Mouse (Mus musculus) lung, postnatal 0 days (tissue): ENCODE measurements at regions not wholly inside any gene's neighbourhood (a gene's known extent, or its start where the extent isn't known, plus 50 kb on each side); places are given as distances from the start of the nearest gene placed in this dataset.

Source experiments
- ATAC-seq: fragments of 200-750 bp; cut with Nextera tagmentation; 2 replicates; pipeline ENCODE4 v1.8.0; 2017; ENCODE audit warnings: moderate library complexity
- DNase-seq: peaks from one replicate; pipeline ENCODE4 v3.0.0-alpha.2; 2016; ENCODE audit warnings: low spot score
- H3K27ac ChIP-seq: fragments of 300-500 bp; sonication (generic); 2 replicates; pipeline ENCODE4 v1.5.1; 2014; ENCODE audit warnings: antibody characterized with exemption, mild to moderate bottlenecking, low read length, mixed read lengths
- H3K27me3 ChIP-seq: fragments of 300-500 bp; sonication (generic); replicated peaks from 2 replicates; pipeline ENCODE4 v1.6.1; 2014; ENCODE audit warnings: low read length, mixed read lengths; ENCODE audit not compliant: insufficient read depth
- H3K36me3 ChIP-seq: fragments of 300-500 bp; sonication (generic); 2 replicates; pipeline ENCODE4 v1.6.1; 2014; ENCODE audit warnings: low read length, mixed read lengths; ENCODE audit not compliant: insufficient read depth
- H3K4me1 ChIP-seq: fragments of 300-500 bp; sonication (generic); 2 replicates; pipeline ENCODE4 v1.6.1; 2014; ENCODE audit warnings: antibody characterized with exemption, low read depth, low read length, mixed read lengths; ENCODE audit not compliant: insufficient read depth
- H3K4me2 ChIP-seq: fragments of 300-500 bp; sonication (generic); replicated peaks from 2 replicates; pipeline ENCODE4 v1.6.1; 2014; ENCODE audit warnings: low read depth, mild to moderate bottlenecking, low read length, moderate library complexity, mixed read lengths
- H3K4me3 ChIP-seq: fragments of 300-500 bp; sonication (generic); 2 replicates; pipeline ENCODE4 v1.5.1; 2014; ENCODE audit warnings: low read depth, low read length
- H3K9ac ChIP-seq: fragments of 300-500 bp; sonication (generic); replicated peaks from 2 replicates; pipeline ENCODE4 v1.6.1; 2014; ENCODE audit warnings: low read depth, mild to moderate bottlenecking
- H3K9me3 ChIP-seq: fragments of 300-500 bp; sonication (generic); 2 replicates; pipeline ENCODE4 v1.6.1; 2016; ENCODE audit warnings: low read length, mixed read lengths
- CTCF ChIP-seq: IDR thresholded peaks from 2 replicates; pipeline ENCODE4 v1.5.1; 2016; ENCODE audit warnings: antibody characterized with exemption, mild to moderate bottlenecking
- EP300 ChIP-seq: IDR thresholded peaks from 2 replicates; pipeline ENCODE4 v1.6.1; 2016; ENCODE audit warnings: antibody characterized with exemption, mild to moderate bottlenecking, control low read depth
- WGBS: fragments of 180-500 bp; shearing (Covaris S2); extraction: QIAGEN DNeasy Blood & Tissue Kit; methylation state at CpG from one replicate; pipeline ENCODE4 v1.1.7; 2014; 5-methylcytosine and 5-hydroxymethylcytosine counted together

DNA sequence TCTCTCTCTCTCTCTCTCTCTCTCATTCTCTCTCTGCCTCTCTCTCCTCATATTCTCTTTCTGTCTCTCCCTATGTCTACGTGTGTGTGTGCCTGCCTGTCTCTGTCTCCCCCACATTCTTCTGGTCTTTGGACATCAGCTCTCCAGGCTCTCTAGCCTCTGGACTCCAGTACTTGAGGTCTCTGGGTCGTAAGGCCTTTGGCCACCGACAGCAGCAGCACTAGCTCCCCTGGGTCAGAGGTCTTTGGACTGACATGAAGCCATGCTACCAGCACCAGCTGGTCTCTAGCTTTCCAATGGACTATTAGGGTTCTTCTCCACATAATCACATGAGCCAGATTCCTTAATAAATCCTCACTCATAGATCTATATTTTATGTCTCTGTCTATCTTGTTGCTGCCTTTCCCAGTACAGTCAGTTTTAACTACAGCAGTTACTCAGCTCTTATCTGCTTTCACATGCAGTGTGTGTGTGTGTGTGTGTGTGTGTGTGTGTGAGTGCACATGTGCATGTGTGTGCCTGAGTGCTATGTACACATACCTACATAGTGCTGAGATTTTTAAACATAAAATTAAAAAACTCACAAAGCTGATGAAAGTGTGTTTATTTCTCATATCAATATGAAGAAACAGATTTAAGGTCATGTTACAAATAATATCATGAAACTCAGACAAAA lies 81.7 kb upstream of the Cpeb2 start:
- no peak overlapping the region for H3K9ac ChIP-seq

GRCm38 (mm10) chr5:43152119-43152611 lies 80.8 kb upstream of the Cpeb2 start:
- no peaks in the 10 kb centered on the region for H3K4me1 ChIP-seq
- 44% methylated on average over 8 of the region's 8 CpGs for WGBS
- ATAC-seq (no peak), DNase-seq (no peak)
- no peaks in the 10 kb centered on the region for H3K9me3 ChIP-seq
- H3K27me3 ChIP-seq, result no peaks in the 10 kb centered on the region
- no peak overlapping the region for H3K4me3 ChIP-seq
- TF ChIP-seq EP300, result no peak
- TF ChIP-seq CTCF, result no peak
- H3K9ac ChIP-seq, result no peak overlapping the region
- H3K27ac ChIP-seq, result no peak overlapping the region
- no peak overlapping the region for H3K4me2 ChIP-seq
- no peaks in the 10 kb centered on the region for H3K36me3 ChIP-seq

More for the DNA sequence above, 81.7 kb upstream of the Cpeb2 start:
- ATAC-seq, result no peak; the same call in 1 of the 2 replicates
- Histone ChIP-seq H3K4me1 (no peaks in the 10 kb centered on the region), H3K36me3 (no peaks in the 10 kb centered on the region), H3K4me3 (no peak overlapping the region), H3K4me2 (no peak overlapping the region), H3K27ac (no peak overlapping the region), H3K9me3 (no peaks in the 10 kb centered on the region), H3K27me3 (no peaks in the 10 kb centered on the region)
- TF ChIP-seq CTCF (no peak), EP300 (no peak)
- no peak for DNase-seq
- WGBS, result 45% methylated on average over 3 of the region's 3 CpGs

- Histone ChIP-seq H3K9ac (no peak overlapping the region), H3K36me3 (no peaks in the 10 kb centered on the region), H3K4me2 (no peak overlapping the region), H3K27me3 (no peaks in the 10 kb centered on the region), H3K27ac (no peak overlapping the region), H3K4me1 (no peaks in the 10 kb centered on the region), H3K9me3 (no peaks in the 10 kb centered on the region), H3K4me3 (no peak overlapping the region)
- DNase-seq (no peak), ATAC-seq (no peak)
- TF ChIP-seq EP300, result no peak
- TF ChIP-seq CTCF, result no peak
- WGBS, result 53% methylated on average over 1 of the region's 1 CpGs
Observed at GRCm38 (mm10) chr5:43152881-43153280, 80.1 kb upstream of the Cpeb2 start.

DNA sequence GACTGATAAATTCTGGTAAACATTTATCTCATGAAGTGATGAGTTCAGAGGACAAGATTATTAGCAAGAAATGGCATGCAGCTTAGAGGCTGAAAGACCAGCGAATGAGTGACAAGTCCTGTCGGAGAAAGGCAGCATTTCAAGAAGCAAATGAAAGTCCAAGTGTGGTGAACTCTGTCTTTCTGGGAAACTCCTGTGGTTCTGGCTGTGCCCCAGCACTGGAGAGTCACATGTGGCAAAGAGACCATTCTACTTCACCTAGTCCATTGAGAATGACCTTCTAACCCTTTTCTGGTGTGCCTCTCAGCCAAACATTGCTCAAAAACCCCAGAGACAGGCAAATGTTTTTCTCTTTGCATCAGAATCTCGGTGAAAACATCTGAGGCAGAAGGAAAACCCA lies 76.2 kb upstream of the Cpeb2 start:
- Histone ChIP-seq H3K4me2 (no peak overlapping the region), H3K4me3 (no peak overlapping the region), H3K9ac (no peak overlapping the region), H3K36me3 (no peaks in the 10 kb centered on the region), H3K27ac (no peak overlapping the region), H3K27me3 (no peaks in the 10 kb centered on the region), H3K4me1 (no peaks in the 10 kb centered on the region), H3K9me3 (no peaks in the 10 kb centered on the region)
- WGBS, result 85% methylated on average over 3 of the region's 3 CpGs
- DNase-seq, result no peak
- ATAC-seq, result no peak
- TF ChIP-seq CTCF, result no peak
- no peak for TF ChIP-seq EP300

- TF ChIP-seq EP300 (no peak), CTCF (no peak)
- H3K27me3 ChIP-seq, result no peaks in the 10 kb centered on the region
- no peak overlapping the region for H3K4me3 ChIP-seq
- no peak overlapping the region for H3K4me2 ChIP-seq
- H3K27ac ChIP-seq, result no peak overlapping the region
- H3K4me1 ChIP-seq, result no peaks in the 10 kb centered on the region
- DNase-seq, result no peak
- H3K36me3 ChIP-seq, result no peaks in the 10 kb centered on the region
- H3K9me3 ChIP-seq, result no peaks in the 10 kb centered on the region
- 67% methylated on average over 6 of the region's 6 CpGs for WGBS
- no peak for ATAC-seq
- no peak overlapping the region for H3K9ac ChIP-seq
Observed at GRCm38 (mm10) chr5:43160140-43160539, 72.8 kb upstream of the Cpeb2 start.

- H3K9ac ChIP-seq, result no peak overlapping the region
- no peak for DNase-seq
- H3K4me2 ChIP-seq, result no peak overlapping the region
- no peaks in the 10 kb centered on the region for H3K9me3 ChIP-seq
- no peak for ATAC-seq
- no peak overlapping the region for H3K4me3 ChIP-seq
- WGBS, result 62% methylated on average over 8 of the region's 8 CpGs
- TF ChIP-seq CTCF, result no peak
- TF ChIP-seq EP300, result no peak
- no peaks in the 10 kb centered on the region for H3K4me1 ChIP-seq
- H3K27ac ChIP-seq, result no peak overlapping the region
- no peaks in the 10 kb centered on the region for H3K36me3 ChIP-seq
- no peaks in the 10 kb centered on the region for H3K27me3 ChIP-seq
Observed at GRCm38 (mm10) chr5:43181475-43181874, 51.5 kb upstream of the Cpeb2 start.
